Mouse (Mus musculus) forebrain, embryonic 14.5 days (tissue): ENCODE measurements around the gene Epb41l1. TPM values are rescaled to one million over a fixed set of nuclear protein-coding genes. Genes with fewer than 3 reads are reported as not detected.
"Not testable (repeated sequence)": the region's sequence is repeated elsewhere in the genome, so short reads cannot be mapped to it uniquely, and the experiment has no call there.

ENCODE experiments used
- ATAC-seq: fragments of 200-750 bp; cut with Nextera tagmentation; 2 replicates; pipeline ENCODE4 v1.8.0; 2017; ENCODE audit warnings: mild to moderate bottlenecking, moderate library complexity
- DNase-seq: peaks from one replicate; pipeline ENCODE4 v3.0.0-alpha.2; 2015; ENCODE audit warnings: low spot score
- H3K27ac ChIP-seq: fragments of 300-500 bp; sonication (generic); 2 replicates; pipeline ENCODE4 v1.5.1; 2014; ENCODE audit warnings: low read depth, mild to moderate bottlenecking, control low read depth, low read length, moderate library complexity
- H3K27me3 ChIP-seq: fragments of 300-500 bp; sonication (generic); replicated peaks from 2 replicates; pipeline ENCODE4 v1.6.1; 2014; ENCODE audit warnings: low read length, control low read depth, mixed read lengths; ENCODE audit not compliant: control insufficient read depth, insufficient read depth
- H3K36me3 ChIP-seq: fragments of 300-500 bp; sonication (generic); 2 replicates; pipeline ENCODE4 v1.6.1; 2014; ENCODE audit warnings: low read length, control low read depth; ENCODE audit not compliant: control insufficient read depth, insufficient read depth
- H3K4me1 ChIP-seq: fragments of 300-500 bp; sonication (generic); 2 replicates; pipeline ENCODE4 v1.6.1; 2014; ENCODE audit warnings: antibody characterized with exemption, low read length, control low read depth; ENCODE audit not compliant: control insufficient read depth, insufficient read depth
- H3K4me2 ChIP-seq: fragments of 300-500 bp; sonication (generic); 2 replicates; pipeline ENCODE4 v1.6.1; 2014; ENCODE audit warnings: mild to moderate bottlenecking, control low read depth, low read length
- H3K4me3 ChIP-seq: fragments of 300-500 bp; sonication (generic); 2 replicates; pipeline ENCODE4 v1.5.1; 2014; ENCODE audit warnings: low read depth, low read length, control low read depth
- H3K9ac ChIP-seq: fragments of 300-500 bp; sonication (generic); 2 replicates; pipeline ENCODE4 v1.6.1; 2014; ENCODE audit warnings: mild to moderate bottlenecking, low read length, control low read depth, moderate library complexity
- H3K9me3 ChIP-seq: fragments of 300-500 bp; sonication (generic); replicated peaks from 2 replicates; pipeline ENCODE4 v1.6.1; 2016; ENCODE audit warnings: low read length, control low read depth, mixed read lengths; ENCODE audit not compliant: control insufficient read depth
- WGBS: fragments of 180-500 bp; shearing (Covaris S2); extraction: QIAGEN DNeasy Blood & Tissue Kit; methylation state at CpG from one replicate; pipeline ENCODE4 v1.1.7; 2014; 5-methylcytosine and 5-hydroxymethylcytosine counted together
- polyA plus RNA-seq: library from polyadenylated mRNA; unstranded; fragments of >200 nt; fragmentation: Nextera tagmentation; extraction: Ambion mirVana; gene quantifications from 2 replicates; pipeline ENCODE4 v1.2.1, GENCODE M21; 2014

Epb41l1 gene
- polyA plus RNA-seq, 1 experiment from 2014 or later = 9.6 TPM

DNA sequence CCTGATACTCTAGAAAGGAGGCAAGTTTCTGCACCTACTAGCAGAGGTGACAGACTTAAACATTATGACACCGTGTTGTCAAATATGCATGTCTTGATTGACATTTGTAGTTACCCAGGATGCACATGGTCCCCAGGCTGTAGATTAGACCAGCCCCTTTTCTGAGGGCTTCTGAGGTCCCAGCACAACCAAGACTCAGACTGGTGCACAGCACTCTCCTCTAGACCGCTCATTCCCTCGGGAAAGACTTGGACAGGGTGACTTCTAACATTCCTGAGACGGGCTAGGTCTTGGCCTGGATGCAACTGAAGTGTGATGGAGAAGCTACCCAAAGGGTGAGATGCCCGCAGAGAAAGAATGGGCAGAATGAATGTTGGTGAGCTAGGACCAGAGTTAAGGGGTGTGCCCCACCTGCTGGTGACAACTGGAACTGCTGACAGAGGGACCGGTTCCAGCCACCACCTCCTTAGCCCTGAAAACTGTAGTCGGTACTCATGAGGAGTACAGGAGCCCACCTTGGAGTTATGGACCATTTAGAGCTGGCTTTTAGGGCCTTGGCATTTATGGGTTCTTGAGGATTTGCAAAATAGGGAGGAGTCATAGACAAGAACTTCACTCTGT lies 95.0 kb downstream of the Epb41l1 start:
- H3K27me3 ChIP-seq = no peaks in the 10 kb centered on the region
- no peaks in the 10 kb centered on the region for H3K9me3 ChIP-seq
- DNase-seq = peak; percentile 80
- no peak overlapping the region for H3K4me2 ChIP-seq
- H3K4me1 ChIP-seq = no peaks in the 10 kb centered on the region
- H3K36me3 ChIP-seq = peaks cover 33% of the 10 kb centered on the region; the same call in 1 of the 2 replicates
- no peak overlapping the region for H3K4me3 ChIP-seq
- H3K9ac ChIP-seq = no peak overlapping the region
- peak; percentile 61; the same call in 1 of the 2 replicates for ATAC-seq
- no peak overlapping the region for H3K27ac ChIP-seq
- WGBS = 24% methylated on average over 7 of the region's 7 CpGs

- not testable (repeated sequence) for DNase-seq
- peaks cover 31% of the 10 kb centered on the region for H3K36me3 ChIP-seq
Observed at GRCm38 (mm10) chr2:156516678-156517077, 96.0 kb downstream of the Epb41l1 start.

GRCm38 (mm10) chr2:156518306-156518705 lies 97.6 kb downstream of the Epb41l1 start:
- Histone ChIP-seq H3K27me3 (no peaks in the 10 kb centered on the region), H3K4me1 (no peaks in the 10 kb centered on the region), H3K9ac (no peak overlapping the region), H3K4me3 (no peak overlapping the region), H3K36me3 (peaks cover 40% of the 10 kb centered on the region), H3K9me3 (no peaks in the 10 kb centered on the region), H3K4me2 (no peak overlapping the region), H3K27ac (no peak overlapping the region)
- 85% methylated on average over 6 of the region's 6 CpGs for WGBS
- no peak for ATAC-seq
- no peak for DNase-seq

More at GRCm38 (mm10) chr2:156516678-156517077, 96.0 kb downstream of the Epb41l1 start:
- H3K4me3 ChIP-seq, H3K9ac ChIP-seq, H3K9me3 ChIP-seq, H3K4me2 ChIP-seq, H3K27me3 ChIP-seq, H3K4me1 ChIP-seq, H3K27ac ChIP-seq: not testable (repeated sequence)
- peak; percentile 67; the same call in 1 of the 2 replicates for ATAC-seq
- 76% methylated on average over 2 of the region's 2 CpGs for WGBS

GRCm38 (mm10) chr2:156519584-156519983 lies 98.9 kb downstream of the Epb41l1 start:
- Histone ChIP-seq H3K9me3 (no peaks in the 10 kb centered on the region), H3K27me3 (no peaks in the 10 kb centered on the region), H3K4me2 (no peak overlapping the region), H3K27ac (no peak overlapping the region), H3K9ac (no peak overlapping the region), H3K4me1 (no peaks in the 10 kb centered on the region), H3K36me3 (peaks cover 38% of the 10 kb centered on the region), H3K4me3 (no peak overlapping the region)
- DNase-seq (peak; percentile 8), ATAC-seq (no peak)
- 83% methylated on average over 5 of the region's 5 CpGs for WGBS

- Histone ChIP-seq H3K4me3 (no peak overlapping the region), H3K27me3 (no peaks in the 10 kb centered on the region), H3K27ac (no peak overlapping the region), H3K9ac (no peak overlapping the region), H3K4me1 (no peaks in the 10 kb centered on the region), H3K36me3 (peaks cover 38% of the 10 kb centered on the region), H3K9me3 (no peaks in the 10 kb centered on the region), H3K4me2 (no peak overlapping the region)
- ATAC-seq (no peak), DNase-seq (no peak)
- 88% methylated on average over 11 of the region's 11 CpGs for WGBS
Observed at GRCm38 (mm10) chr2:156522994-156523393, 102.3 kb downstream of the Epb41l1 start.

GRCm38 (mm10) chr2:156524078-156524477 lies 103.4 kb downstream of the Epb41l1 start:
- WGBS = 73% methylated on average over 3 of the region's 3 CpGs
- Histone ChIP-seq H3K9me3 (no peaks in the 10 kb centered on the region), H3K27ac (no peak overlapping the region), H3K4me1 (no peaks in the 10 kb centered on the region), H3K4me2 (no peak overlapping the region), H3K27me3 (no peaks in the 10 kb centered on the region), H3K4me3 (no peak overlapping the region), H3K9ac (no peak overlapping the region), H3K36me3 (peaks cover 35% of the 10 kb centered on the region)
- no peak for DNase-seq
- ATAC-seq = no peak

DNA sequence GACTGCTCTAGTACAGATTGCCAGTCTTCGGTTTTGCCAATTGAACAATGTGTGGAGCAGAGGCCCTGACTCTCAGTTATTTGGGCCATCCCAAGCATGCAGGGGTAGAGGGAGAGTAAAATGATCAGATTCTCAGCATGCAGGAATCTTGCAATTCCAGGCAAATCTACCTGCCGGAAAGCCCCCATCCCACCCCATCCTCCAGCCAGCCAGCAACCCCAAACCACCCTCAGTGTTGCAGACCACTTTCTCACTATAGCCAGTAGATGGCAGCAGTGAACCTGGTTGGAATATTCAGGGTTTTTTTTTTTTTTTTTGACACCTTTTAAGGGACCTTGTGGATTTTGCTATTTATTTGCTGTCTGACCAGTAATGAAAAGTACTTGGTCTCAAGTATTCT lies 109.0 kb downstream of the Epb41l1 start:
- WGBS = 61% methylated on average over 2 of the region's 2 CpGs
- ATAC-seq (no peak; the same call in 1 of the 2 replicates), DNase-seq (peak; percentile 83)
- Histone ChIP-seq H3K4me3 (no peak overlapping the region), H3K27ac (no peak overlapping the region), H3K9ac (no peak overlapping the region), H3K36me3 (peaks cover 16% of the 10 kb centered on the region), H3K9me3 (no peaks in the 10 kb centered on the region), H3K4me2 (no peak overlapping the region), H3K27me3 (no peaks in the 10 kb centered on the region), H3K4me1 (no peaks in the 10 kb centered on the region)

DNA sequence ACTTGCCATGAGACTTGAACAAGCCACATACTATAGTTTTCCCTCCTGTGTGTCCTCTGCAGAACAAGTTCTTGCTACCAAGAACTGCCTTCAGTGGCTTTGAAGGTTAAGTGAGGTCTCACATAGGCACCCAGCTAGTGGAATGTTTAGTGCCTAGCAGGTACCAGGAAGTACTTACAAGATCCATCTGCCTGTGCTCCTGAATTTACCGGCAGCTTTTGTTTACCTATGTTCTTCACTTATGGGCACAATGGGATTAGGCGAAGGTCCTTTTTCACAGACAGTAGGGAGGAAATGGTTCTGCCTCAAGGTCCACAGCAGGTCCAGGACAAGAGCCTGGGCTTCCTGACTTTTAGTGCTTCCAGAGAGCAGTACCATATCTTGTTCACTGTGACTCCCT lies 112.5 kb downstream of the Epb41l1 start:
- H3K27me3 ChIP-seq = no peaks in the 10 kb centered on the region
- ATAC-seq (no peak), DNase-seq (no peak)
- 82% methylated on average over 2 of the region's 2 CpGs for WGBS
- H3K27ac ChIP-seq = no peak overlapping the region
- no peak overlapping the region for H3K9ac ChIP-seq
- H3K4me1 ChIP-seq = no peaks in the 10 kb centered on the region
- H3K36me3 ChIP-seq = peaks cover 8% of the 10 kb centered on the region
- H3K9me3 ChIP-seq = no peaks in the 10 kb centered on the region
- H3K4me2 ChIP-seq = no peak overlapping the region
- no peak overlapping the region for H3K4me3 ChIP-seq

DNA sequence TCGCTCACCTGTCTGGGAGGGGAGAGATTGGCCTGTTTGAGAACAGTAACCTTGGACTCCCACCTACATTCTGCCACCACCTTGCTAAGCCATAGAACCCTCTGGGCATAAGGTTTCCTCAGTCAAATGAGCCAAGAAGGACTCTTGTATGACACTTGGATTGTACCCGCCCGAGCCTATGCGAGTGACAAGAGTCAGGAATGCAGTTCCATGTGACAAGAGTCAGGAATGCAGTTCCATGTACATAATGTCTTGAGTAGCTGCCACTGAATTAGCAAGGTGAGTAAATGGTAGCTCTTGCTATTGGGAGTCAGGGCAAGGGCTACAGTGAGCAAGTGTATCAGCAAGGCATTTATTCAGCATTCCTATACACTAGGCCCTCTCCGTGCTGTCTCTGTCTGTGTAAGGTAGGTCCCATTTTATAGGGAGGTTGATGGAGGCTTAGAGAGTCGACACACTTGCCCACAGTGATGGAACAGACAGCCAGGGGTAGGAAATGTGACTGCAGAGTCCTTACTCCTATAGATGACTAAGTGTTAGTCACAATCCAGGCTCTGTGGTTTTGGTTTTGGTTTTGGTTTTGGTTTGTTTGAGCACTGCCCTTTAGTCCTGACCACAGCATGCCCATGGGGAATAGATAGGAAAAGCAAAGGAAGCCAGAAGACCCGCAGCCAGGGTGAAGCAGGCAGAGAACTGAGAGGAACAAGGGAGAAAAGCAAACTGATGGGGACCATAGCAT lies 118.3 kb downstream of the Epb41l1 start:
- H3K27ac ChIP-seq = no peak overlapping the region
- 90% methylated on average over 7 of the region's 7 CpGs for WGBS
- H3K27me3 ChIP-seq = no peaks in the 10 kb centered on the region
- no peak overlapping the region for H3K9ac ChIP-seq
- no peaks in the 10 kb centered on the region for H3K9me3 ChIP-seq
- no peak overlapping the region for H3K4me2 ChIP-seq
- no peak for DNase-seq
- no peak for ATAC-seq
- peaks cover 16% of the 10 kb centered on the region for H3K36me3 ChIP-seq
- H3K4me1 ChIP-seq = no peaks in the 10 kb centered on the region
- no peak overlapping the region for H3K4me3 ChIP-seq
